Mouse (Mus musculus) CH12.LX (cell line): ENCODE data around the gene Unc13b. TPM values are rescaled to one million over a fixed set of nuclear protein-coding genes. Genes with fewer than 3 reads are reported as not detected.
A peak's percentile ranks its signal among the peaks of the same experiment; 100 is the strongest.

Experiments used
- DNase-seq: peaks from one replicate; pipeline ENCODE4 v3.0.0-alpha.2; 2013; ENCODE audit errors: extremely low read depth
- H3K27ac ChIP-seq: 2 replicates; pipeline ENCODE4 v1.5.1; 2012; ENCODE audit warnings: low read depth, mild to moderate bottlenecking, control low read depth, moderate library complexity; ENCODE audit not compliant: insufficient read depth
- H3K27me3 ChIP-seq: replicated peaks from 2 replicates; pipeline ENCODE3; 2012; ENCODE audit warnings: inconsistent platforms
- H3K36me3 ChIP-seq, 2 experiments: replicated peaks in 1 of 2; 2 replicates each; pipeline versions ENCODE3 to v1.6.1; 2012; ENCODE audit warnings: inconsistent platforms in 1 of 2, low read length in 1 of 2, mild to moderate bottlenecking in 1 of 2, mixed read lengths in 1 of 2, moderate library complexity in 1 of 2; ENCODE audit not compliant: control insufficient read depth in 1 of 2, insufficient read depth in 1 of 2
- H3K4me1 ChIP-seq, 2 experiments: 2 replicates each; pipeline ENCODE4 v1.6.1; 2012; ENCODE audit warnings: inconsistent platforms in 1 of 2, moderate library complexity in 1 of 2; ENCODE audit not compliant: insufficient read depth in 2 of 2, control insufficient read depth in 1 of 2
- H3K4me2 ChIP-seq: 2 replicates; pipeline ENCODE4 v1.6.1; 2012; ENCODE audit warnings: low read depth, mild to moderate bottlenecking, control low read depth; ENCODE audit not compliant: poor library complexity, insufficient read depth, severe bottlenecking
- H3K4me3 ChIP-seq, 3 experiments: fragments of 150-350 bp in 1 of 3; sonication (generic) in 1 of 3; replicated peaks in 1 of 3; 2 replicates each; pipeline versions ENCODE3 to v1.5.1; 2011 to 2012; ENCODE audit warnings: low read depth in 2 of 3, low read length in 2 of 3, mild to moderate bottlenecking in 2 of 3, moderate library complexity in 2 of 3, control low read depth in 1 of 3, improper control_type of control experiment in 1 of 3, inconsistent platforms in 1 of 3, mixed read lengths in 1 of 3; ENCODE audit not compliant: poor library complexity in 1 of 3
- H3K79me2 ChIP-seq: replicated peaks from 2 replicates; pipeline ENCODE4 v1.6.1; 2012; ENCODE audit warnings: mild to moderate bottlenecking, moderate library complexity; ENCODE audit not compliant: control insufficient read depth, poor library complexity, insufficient read depth, severe bottlenecking; ENCODE audit errors: extremely low read depth
- H3K9ac ChIP-seq: 2 replicates; pipeline ENCODE4 v1.6.1; 2012; ENCODE audit warnings: low read depth, mild to moderate bottlenecking, control low read depth, moderate library complexity; ENCODE audit not compliant: insufficient read depth
- H3K9me3 ChIP-seq: replicated peaks from 2 replicates; pipeline ENCODE3; 2012; ENCODE audit warnings: low read length, inconsistent platforms, mixed read lengths
- BHLHE40 ChIP-seq: IDR thresholded peaks from 2 replicates; pipeline ENCODE4 v1.6.1; 2011; ENCODE audit warnings: mild to moderate bottlenecking, low read depth, low read length, improper control_type of control experiment
- CHD1 ChIP-seq: IDR thresholded peaks from 2 replicates; pipeline ENCODE4 v1.6.1; 2012; ENCODE audit warnings: low read depth, low read length, improper control_type of control experiment, inconsistent platforms
- CHD2 ChIP-seq: IDR thresholded peaks from 2 replicates; pipeline ENCODE4 v1.6.1; 2011; ENCODE audit warnings: low read length, improper control_type of control experiment
- CTCF ChIP-seq, 2 experiments: IDR thresholded peaks in 1 of 2; conservative IDR thresholded peaks in 1 of 2; 2 replicates each; pipeline ENCODE4 v1.5.1; 2011 to 2012; ENCODE audit warnings: low read depth in 2 of 2, low read length in 2 of 2, improper control_type of control experiment in 1 of 2, inconsistent platforms in 1 of 2, mild to moderate bottlenecking in 1 of 2, moderate library complexity in 1 of 2
- E2F4 ChIP-seq: IDR thresholded peaks from 2 replicates; pipeline ENCODE4 v1.6.1; 2011; ENCODE audit warnings: low read depth, low read length, improper control_type of control experiment; ENCODE audit not compliant: insufficient replicate concordance
- ELF1 ChIP-seq: IDR thresholded peaks from 2 replicates; pipeline ENCODE4 v1.6.1; 2014; ENCODE audit warnings: low read depth, mild to moderate bottlenecking, inconsistent platforms, low read length, improper control_type of control experiment
- ETS1 ChIP-seq: conservative IDR thresholded peaks from 2 replicates; pipeline ENCODE4 v1.6.1; 2012; ENCODE audit warnings: low read depth, mild to moderate bottlenecking, inconsistent platforms, low read length, improper control_type of control experiment, moderate library complexity
- JUN ChIP-seq: IDR thresholded peaks from 2 replicates; pipeline ENCODE4 v1.6.1; 2011; ENCODE audit warnings: low read depth, mild to moderate bottlenecking, low read length, improper control_type of control experiment, moderate library complexity; ENCODE audit not compliant: insufficient read depth
- KAT2A ChIP-seq: IDR thresholded peaks from 2 replicates; pipeline ENCODE4 v1.6.1; 2012; ENCODE audit warnings: low read length, improper control_type of control experiment, inconsistent platforms; ENCODE audit not compliant: insufficient replicate concordance
- MAFK ChIP-seq: IDR thresholded peaks from 2 replicates; pipeline ENCODE4 v1.6.1; 2011; ENCODE audit warnings: low read length, improper control_type of control experiment; ENCODE audit not compliant: insufficient replicate concordance
- MAX ChIP-seq: IDR thresholded peaks from 2 replicates; pipeline ENCODE4 v1.6.1; 2011; ENCODE audit warnings: low read length, improper control_type of control experiment
- MAZ ChIP-seq: IDR thresholded peaks from 2 replicates; pipeline ENCODE4 v1.6.1; 2012; ENCODE audit warnings: low read depth, mild to moderate bottlenecking, inconsistent platforms, low read length, improper control_type of control experiment, moderate library complexity
- MXI1 ChIP-seq: IDR thresholded peaks from 2 replicates; pipeline ENCODE4 v1.6.1; 2011; ENCODE audit warnings: mild to moderate bottlenecking, low read depth, low read length, improper control_type of control experiment
- PAX5 ChIP-seq: IDR thresholded peaks from 2 replicates; pipeline ENCODE4 v1.6.1; 2012; ENCODE audit warnings: low read length, inconsistent platforms, mixed read lengths
- POLR2A ChIP-seq: IDR thresholded peaks from 2 replicates; pipeline ENCODE4 v1.6.1; 2011; ENCODE audit warnings: low read depth, mild to moderate bottlenecking, improper control_type of control experiment, low read length
- POLR2AphosphoS2 ChIP-seq: IDR thresholded peaks from 2 replicates; pipeline ENCODE4 v1.6.1; 2011; ENCODE audit warnings: low read depth, low read length, improper control_type of control experiment
- RAD21 ChIP-seq: IDR thresholded peaks from 2 replicates; pipeline ENCODE4 v1.6.1; 2011; ENCODE audit warnings: low read depth, mild to moderate bottlenecking, low read length, improper control_type of control experiment, moderate library complexity
- RCOR1 ChIP-seq: conservative IDR thresholded peaks from 2 replicates; pipeline ENCODE4 v1.6.1; 2012; ENCODE audit warnings: low read depth, mild to moderate bottlenecking, inconsistent platforms, low read length, improper control_type of control experiment
- SIN3A ChIP-seq: IDR thresholded peaks from 2 replicates; pipeline ENCODE4 v1.6.1; 2012; ENCODE audit warnings: low read length, improper control_type of control experiment, inconsistent platforms
- SMC3 ChIP-seq: IDR thresholded peaks from 2 replicates; pipeline ENCODE4 v1.6.1; 2011; ENCODE audit warnings: low read depth, low read length, improper control_type of control experiment
- TBP ChIP-seq: conservative IDR thresholded peaks from 2 replicates; pipeline ENCODE4 v1.6.1; 2011; ENCODE audit warnings: low read depth, low read length, improper control_type of control experiment
- USF1 ChIP-seq: IDR thresholded peaks from 2 replicates; pipeline ENCODE4 v1.6.1; 2014; ENCODE audit warnings: low read depth, mild to moderate bottlenecking, inconsistent platforms, low read length, improper control_type of control experiment
- ZC3H11A ChIP-seq: IDR thresholded peaks from 2 replicates; pipeline ENCODE4 v1.6.1; 2012; ENCODE audit warnings: low read depth, mild to moderate bottlenecking, inconsistent platforms, low read length, improper control_type of control experiment
- ZKSCAN1 ChIP-seq: IDR thresholded peaks from 2 replicates; pipeline ENCODE4 v1.6.1; 2012; ENCODE audit warnings: low read depth, inconsistent platforms, low read length, improper control_type of control experiment, borderline replicate concordance
- dilution Hi-C: fragments of 300-500 bp; cut with MboI; formaldehyde crosslinking; loops from 2 replicates; pipeline ENCODE4 v1.14.3; 2020; ENCODE audit warnings: low sequenced_read_pairs; ENCODE audit not compliant: extremely low pct_unique_long_range_greater_than_20kb, extremely low pct_ligation_motif_present
- in situ Hi-C: fragments of 300-500 bp; cut with MboI; formaldehyde crosslinking; loops from 3 replicates; pipeline ENCODE4 v1.14.3; 2019; ENCODE audit warnings: low sequenced_read_pairs, low pct_ligation_motif_present, low pct_unique_long_range_greater_than_20kb, mixed read lengths
- polyA plus RNA-seq: library from polyadenylated mRNA; unstranded; fragments of >175 nt; gene quantifications from 2 replicates; pipeline ENCODE4 v1.2.1, GENCODE M21; 2012; ENCODE audit warnings: low read depth; ENCODE audit not compliant: insufficient read length
- total RNA-seq, 2 experiments: library from RNA; depleted of rRNA; stranded (reverse); fragments of 300-350 nt in 1 of 2; fragments of >200 nt in 1 of 2; gene quantifications; 2 replicates each; pipeline ENCODE4 v1.2.3; 2012 to 2014

Unc13b gene
- total and polyA plus RNA-seq, 3 experiments: 0.08 to 0.23 (median 0.19) TPM

DNA sequence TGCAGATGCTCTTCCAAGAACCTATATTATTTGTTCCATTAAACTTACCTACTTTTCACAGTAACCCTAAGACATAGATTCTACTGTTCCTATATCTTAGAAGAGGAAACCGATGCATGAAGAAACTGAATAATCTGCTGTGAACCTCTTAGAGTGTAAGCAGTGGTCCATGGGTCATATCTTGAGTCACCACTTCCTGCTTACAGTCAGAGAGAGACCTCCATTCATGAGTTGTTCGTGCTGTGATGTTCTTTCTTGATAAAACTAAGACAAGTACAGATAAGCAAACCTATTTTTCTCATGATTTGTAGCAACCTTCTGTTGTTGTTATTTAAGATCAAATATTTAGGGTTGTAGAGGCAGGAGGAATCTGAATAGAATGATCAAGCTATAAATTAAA, 57.5 kb downstream of the Unc13b start:
- in situ Hi-C loops (no loop called here), dilution Hi-C loops (no loop called here)
- no peak overlapping the region for H3K4me3 ChIP-seq
- peaks cover 3% of the 10 kb centered on the region for H3K27me3 ChIP-seq
- H3K79me2 ChIP-seq: no peaks in the 10 kb centered on the region
- H3K27ac ChIP-seq: no peak overlapping the region
- H3K4me2 ChIP-seq: no peak overlapping the region
- no peak for TF ChIP-seq ZC3H11A
- no peak for TF ChIP-seq POLR2A
- no peak for TF ChIP-seq CHD2
- no peak for TF ChIP-seq BHLHE40
- no peak for TF ChIP-seq USF1
- no peak for TF ChIP-seq CHD1
- TF ChIP-seq PAX5: no peak
- TF ChIP-seq POLR2AphosphoS2: no peak
- TF ChIP-seq TBP: no peak
- TF ChIP-seq E2F4: no peak
- TF ChIP-seq SMC3: no peak
- no peak for TF ChIP-seq MAFK
- no peak for TF ChIP-seq MAZ
- TF ChIP-seq, all 38 proteins: peak for 0
- H3K9me3 ChIP-seq: no peaks in the 10 kb centered on the region
- H3K36me3 ChIP-seq: no peaks in the 10 kb centered on the region
- H3K9ac ChIP-seq: no peak overlapping the region
- peak; percentile 1 for DNase-seq
- no peaks in the 10 kb centered on the region for H3K4me1 ChIP-seq

- dilution Hi-C loops: no loop called here
- H3K9me3 ChIP-seq: no peaks in the 10 kb centered on the region
- no peaks in the 10 kb centered on the region for H3K27me3 ChIP-seq
- no peaks in the 10 kb centered on the region for H3K79me2 ChIP-seq
- H3K36me3 ChIP-seq: no peaks in the 10 kb centered on the region
- H3K9ac ChIP-seq: no peak overlapping the region
- DNase-seq: no peak
- H3K4me1 ChIP-seq: no peaks in the 10 kb centered on the region
- H3K27ac ChIP-seq: no peak overlapping the region
- TF ChIP-seq PAX5: no peak
- TF ChIP-seq ELF1: no peak
- TF ChIP-seq, all 38 proteins: peak for 0
- Histone ChIP-seq H3K4me2 (no peak overlapping the region), H3K4me3 (no peak overlapping the region)
- in situ Hi-C loops: no loop called here
Measured at GRCm38 (mm10) chr4:43129750-43130149, 71.0 kb downstream of the Unc13b start.

GRCm38 (mm10) chr4:43142610-43143009, 83.9 kb downstream of the Unc13b start:
- H3K4me3 ChIP-seq: no peak overlapping the region
- no peak overlapping the region for H3K9ac ChIP-seq

More at GRCm38 (mm10) chr4:43142610-43143009, 83.9 kb downstream of the Unc13b start:
- TF ChIP-seq KAT2A (no peak), ELF1 (no peak), JUN (no peak), POLR2A (no peak), MAZ (no peak), MXI1 (no peak), CHD1 (no peak), SIN3A (no peak), CTCF (conservative IDR thresholded peaks at IDR 0.05 in 1 of 2, IDR thresholded peaks at IDR 0.05 in 1 of 2; ENCODE audit: low read depth in 2 of 2, low read length in 2 of 2) (no peak), ZKSCAN1 (no peak), RCOR1 (no peak), BHLHE40 (no peak), ETS1 (no peak), RAD21 (no peak), TBP (no peak), MAX (no peak), CHD2 (no peak)
- TF ChIP-seq, all 38 proteins: peak for 0
- no peaks in the 10 kb centered on the region for H3K4me1 ChIP-seq
- no peaks in the 10 kb centered on the region for H3K79me2 ChIP-seq
- dilution Hi-C loops (no loop called here), in situ Hi-C loops (no loop called here)
- H3K4me2 ChIP-seq: no peak overlapping the region
- peaks cover 2% of the 10 kb centered on the region for H3K27me3 ChIP-seq
- DNase-seq: no peak
- H3K36me3 ChIP-seq: no peaks in the 10 kb centered on the region
- no peak overlapping the region for H3K27ac ChIP-seq
- H3K9me3 ChIP-seq: no peaks in the 10 kb centered on the region
